Mouse (Mus musculus): ENCODE measurements around the gene Ets1. TPM values are rescaled to one million over a fixed set of nuclear protein-coding genes. Genes with fewer than 3 reads are reported as not detected.

Ets1 gene
- polyA plus RNA-seq (2015; fragmentation: Illumina TruSeq; extraction: RNeasy Lipid Tissue Mini Kit (QIAGEN cat#74804); ENCODE audit: insufficient read depth, low replicate concordance) = 369 TPM

GRCm38 (mm10) chr9:32635627-32636385, at the start of gene Ets1:
Gene Ets1, plus strand, starts transcription at chr9:32636221.

Other genes with a start within 250 kb of the Ets1 start
- 63.1 TPM for gene Fli1, start 93.4 kb upstream of the Ets1 start, polyA plus RNA-seq (2015; fragmentation: Illumina TruSeq; extraction: RNeasy Lipid Tissue Mini Kit (QIAGEN cat#74804); ENCODE audit: insufficient read depth, low replicate concordance)